ENCODE assay signal across 8 mouse cellular contexts in the genomic region with DNA sequence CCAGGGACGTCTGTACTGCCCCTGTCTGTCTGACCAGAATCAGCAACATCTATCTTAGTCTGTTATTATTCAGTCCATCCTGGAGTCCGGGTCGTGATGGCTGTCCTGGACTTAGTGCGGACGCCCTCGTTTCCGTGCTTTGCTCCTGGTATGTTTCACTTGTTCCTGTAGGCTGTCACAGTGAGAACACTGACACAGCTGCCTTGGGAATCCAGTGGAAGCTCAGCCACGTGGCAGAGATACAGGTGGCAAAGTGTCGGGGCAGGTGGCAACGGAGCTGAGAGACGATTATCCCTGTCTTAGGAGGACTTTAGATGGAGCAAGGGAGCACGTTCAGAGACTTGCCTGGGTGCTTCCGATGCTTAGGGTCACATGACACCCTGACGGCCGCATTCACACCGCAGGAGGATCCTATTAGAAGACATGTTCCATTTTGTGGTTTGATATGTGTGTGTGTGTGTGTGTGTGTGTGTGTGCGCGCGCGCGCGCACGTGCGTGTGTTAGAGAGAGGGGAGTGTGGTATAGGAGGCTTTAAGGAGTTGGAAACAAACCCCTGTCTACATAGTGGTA. TPM values are rescaled to one million over a fixed set of nuclear protein-coding genes. Genes with fewer than 3 reads are reported as not detected.
DNase-seq lines count a peak whose midpoint lies in the region; ATAC-seq and TF ChIP-seq lines count a peak whose summit lies in the region.

No protein-coding gene starts in this region.

- H3K36me3 ChIP-seq in lung, embryonic 14.5 days (ENCODE audit: insufficient read depth) = no peaks in the 10 kb centered on the region
- H3K36me3 ChIP-seq in intestine, embryonic 16.5 days (ENCODE audit: control insufficient read depth, insufficient read depth, low read length) = no peaks in the 10 kb centered on the region
- H3K36me3 ChIP-seq in myocyte (ENCODE audit: control insufficient read depth, insufficient read depth) = no peaks in the 10 kb centered on the region

- H3K4me2 ChIP-seq in lung, embryonic 14.5 days = peak overlapping the region; percentile 63
- H3K4me2 ChIP-seq in intestine, embryonic 16.5 days (ENCODE audit: low read depth, low read length) = peak overlapping the region; percentile 68
- peak overlapping the region; percentile 81 for H3K4me2 ChIP-seq in myocyte (ENCODE audit: low read depth)

- H3K4me1 ChIP-seq in lung, embryonic 14.5 days (ENCODE audit: insufficient read depth) = peaks cover 5% of the 10 kb centered on the region
- H3K4me1 ChIP-seq in cortical plate, adult 2 months (ENCODE audit: control insufficient read depth, insufficient read depth, low read length) = no peaks in the 10 kb centered on the region
- peaks cover 6% of the 10 kb centered on the region for H3K4me1 ChIP-seq in intestine, embryonic 16.5 days (ENCODE audit: control insufficient read depth, insufficient read depth, low read length)

- no peaks in the 10 kb centered on the region for H3K79me2 ChIP-seq in myocyte (ENCODE audit: control insufficient read depth, insufficient read depth)

- no peak overlapping the region for H3ac ChIP-seq in myocyte (ENCODE audit: control insufficient read depth, insufficient read length)

- no peak for DNase-seq in lung, embryonic 14.5 days
- DNase-seq in lung, postnatal 10 days = no peak
- no peak for DNase-seq in layer of hippocampus, postnatal 25 days (ENCODE audit: extremely low spot score in 1 of 2, low spot score in 1 of 2)
- DNase-seq in right cerebral cortex, postnatal 25 days = no peak
- no peak for DNase-seq in embryo, embryonic 11 days

- 44% methylated on average over 24 of the region's 24 CpGs for WGBS in lung, embryonic 14.5 days
- WGBS in intestine, embryonic 16.5 days = 37% methylated on average over 24 of the region's 24 CpGs

- no peaks in the 10 kb centered on the region for H3K27me3 ChIP-seq in lung, embryonic 14.5 days (ENCODE audit: insufficient read depth, low read length)
- no peaks in the 10 kb centered on the region for H3K27me3 ChIP-seq in intestine, embryonic 16.5 days (replicated peaks; ENCODE audit: control insufficient read depth, insufficient read depth, low read length)
- peaks cover 8% of the 10 kb centered on the region for H3K27me3 ChIP-seq in myocyte (ENCODE audit: control insufficient read depth, insufficient read depth, insufficient read length)

- TF ChIP-seq POLR2A in cortical plate, adult 2 months (IDR thresholded peaks at IDR 0.05; ENCODE audit: extremely low read depth, insufficient read depth, low read length) = no peak
- no peak for TF ChIP-seq POLR2A in myocyte (IDR thresholded peaks at IDR 0.05; ENCODE audit: insufficient read length, low read depth)

- no peak for ATAC-seq in lung, embryonic 14.5 days (ENCODE audit: insufficient read depth)
- peak; percentile 34 for ATAC-seq in intestine, embryonic 16.5 days

- H3K27ac ChIP-seq in lung, embryonic 14.5 days (ENCODE audit: low read depth) = no peak overlapping the region
- H3K27ac ChIP-seq in cortical plate, adult 2 months (ENCODE audit: insufficient read depth, low read length) = no peak overlapping the region
- H3K27ac ChIP-seq in intestine, embryonic 16.5 days (ENCODE audit: low read length) = no peak overlapping the region

- no peak overlapping the region for H3K9ac ChIP-seq in lung, embryonic 14.5 days
- H3K9ac ChIP-seq in intestine, embryonic 16.5 days (ENCODE audit: low read depth, low read length) = no peak overlapping the region; the same call in 1 of the 2 replicates

- no peaks in the 10 kb centered on the region for H3K9me3 ChIP-seq in lung, embryonic 14.5 days (ENCODE audit: low read depth, low read length)
- H3K9me3 ChIP-seq in intestine, embryonic 16.5 days (ENCODE audit: control insufficient read depth, low read length) = no peaks in the 10 kb centered on the region

- no peak for TF ChIP-seq CTCF in lung, embryonic 14.5 days (IDR thresholded peaks at IDR 0.05; ENCODE audit: low read depth)
- TF ChIP-seq CTCF in cortical plate, adult 2 months (IDR thresholded peaks at IDR 0.05; ENCODE audit: extremely low read depth, insufficient read depth, low read length) = no peak

- peak overlapping the region; percentile 25; the same call in 1 of the 2 replicates for H3K4me3 ChIP-seq in lung, embryonic 14.5 days (ENCODE audit: low read depth, low read length)
- H3K4me3 ChIP-seq in cortical plate, adult 2 months (ENCODE audit: insufficient read depth, low read length) = 0 out of 2 replicates have a peak overlapping the region, but pooled peaks have one; percentile 2
- H3K4me3 ChIP-seq in intestine, embryonic 16.5 days (ENCODE audit: low read length) = peak overlapping the region; percentile 36
- peak overlapping the region; percentile 12 for H3K4me3 ChIP-seq in myocyte

TF ChIP-seq in myocyte, 11 proteins besides CTCF, POLR2A, EP300 and RAD21:
- TF ChIP-seq TCF3 (IDR thresholded peaks at IDR 0.05; ENCODE audit: insufficient read length, low read depth) = no peak
- TF ChIP-seq MAX (IDR thresholded peaks at IDR 0.05; ENCODE audit: low read depth) = no peak
- no peak for TF ChIP-seq TCF12 (IDR thresholded peaks at IDR 0.05; ENCODE audit: insufficient read depth, poor library complexity, severe bottlenecking)
- TF ChIP-seq CEBPB (IDR thresholded peaks at IDR 0.05; ENCODE audit: insufficient read depth, poor library complexity, severe bottlenecking) = no peak
- TF ChIP-seq REST (IDR thresholded peaks at IDR 0.05; ENCODE audit: insufficient read depth, insufficient read length) = no peak
- peak; percentile 37 for TF ChIP-seq USF1 (IDR thresholded peaks at IDR 0.05; ENCODE audit: low read depth)
- TF ChIP-seq SRF (IDR thresholded peaks at IDR 0.05; ENCODE audit: control insufficient read depth, insufficient read length, low read depth) = no peak

RNA-seq across cellular contexts. Expression of gene Cpsf6, which starts 38.9 kb away (rescaled TPM):
- polyA plus RNA-seq in lung, embryonic 14.5 days (2014; fragmentation: Nextera tagmentation; extraction: Ambion mirVana) = 186 and 201 TPM in 2 replicates
- polyA plus RNA-seq in cortical plate, adult 2 months (2012; rRNA removed) = 60.4 and 61.3 TPM in 2 replicates
- polyA plus RNA-seq in intestine, embryonic 16.5 days (2015; fragmentation: Nextera tagmentation; extraction: Ambion mirVana) = 105 and 110 TPM in 2 replicates
- 21.8 TPM for polyA plus RNA-seq in myocyte (2012; fragmentation: generic; extraction: Trizol)
- total RNA-seq in layer of hippocampus, postnatal 25 days (2021) = 100 to 1,000 TPM; 103 to 115 TPM
